Mouse (Mus musculus) hindbrain, embryonic 15.5 days (tissue): Measurements from ENCODE around the gene Ccdc149. TPM values are rescaled to one million over a fixed set of nuclear protein-coding genes. Genes with fewer than 3 reads are reported as not detected.

ENCODE experiments used
- ATAC-seq: fragments of 200-750 bp; cut with Nextera tagmentation; 2 replicates; pipeline ENCODE4 v1.8.0; 2017; ENCODE audit warnings: low read depth, moderate number of reproducible peaks, moderate TSS enrichment; ENCODE audit not compliant: low FRiP score
- H3K27ac ChIP-seq: fragments of 300-500 bp; sonication (generic); replicated peaks from 2 replicates; pipeline ENCODE4 v1.5.1; 2015; ENCODE audit warnings: mild to moderate bottlenecking, inconsistent platforms
- H3K27me3 ChIP-seq: fragments of 300-500 bp; sonication (generic); 2 replicates; pipeline ENCODE4 v1.6.1; 2015; ENCODE audit warnings: control low read depth, inconsistent platforms
- H3K36me3 ChIP-seq: fragments of 300-500 bp; sonication (generic); 2 replicates; pipeline ENCODE4 v1.6.1; 2015; ENCODE audit warnings: control low read depth, inconsistent platforms
- H3K4me1 ChIP-seq: fragments of 300-500 bp; sonication (generic); replicated peaks from 2 replicates; pipeline ENCODE4 v1.6.1; 2015; ENCODE audit warnings: control low read depth, inconsistent platforms
- H3K4me2 ChIP-seq: fragments of 300-500 bp; sonication (generic); 2 replicates; pipeline ENCODE4 v1.6.1; 2015; ENCODE audit warnings: moderate library complexity, mild to moderate bottlenecking, inconsistent platforms
- H3K4me3 ChIP-seq: fragments of 300-500 bp; sonication (generic); 2 replicates; pipeline ENCODE4 v1.5.1; 2015; ENCODE audit warnings: mild to moderate bottlenecking, inconsistent platforms
- H3K9ac ChIP-seq: fragments of 300-500 bp; sonication (generic); 2 replicates; pipeline ENCODE4 v1.6.1; 2015; ENCODE audit warnings: inconsistent platforms
- H3K9me3 ChIP-seq: fragments of 300-500 bp; sonication (generic); 2 replicates; pipeline ENCODE4 v1.6.1; 2016; ENCODE audit warnings: control low read depth, inconsistent platforms
- WGBS: fragments of 180-500 bp; shearing (Covaris S2); methylation state at CpG from one replicate; pipeline ENCODE4 v1.1.7; 2015; 5-methylcytosine and 5-hydroxymethylcytosine counted together
- polyA plus RNA-seq: library from polyadenylated mRNA; unstranded; fragments of >200 nt; fragmentation: Nextera tagmentation; extraction: Ambion mirVana; gene quantifications from 2 replicates; pipeline ENCODE4 v1.2.1, GENCODE M21; 2015

The Ccdc149 gene
- polyA plus RNA-seq, 1 experiment from 2014 or later: 14.3 TPM

DNA sequence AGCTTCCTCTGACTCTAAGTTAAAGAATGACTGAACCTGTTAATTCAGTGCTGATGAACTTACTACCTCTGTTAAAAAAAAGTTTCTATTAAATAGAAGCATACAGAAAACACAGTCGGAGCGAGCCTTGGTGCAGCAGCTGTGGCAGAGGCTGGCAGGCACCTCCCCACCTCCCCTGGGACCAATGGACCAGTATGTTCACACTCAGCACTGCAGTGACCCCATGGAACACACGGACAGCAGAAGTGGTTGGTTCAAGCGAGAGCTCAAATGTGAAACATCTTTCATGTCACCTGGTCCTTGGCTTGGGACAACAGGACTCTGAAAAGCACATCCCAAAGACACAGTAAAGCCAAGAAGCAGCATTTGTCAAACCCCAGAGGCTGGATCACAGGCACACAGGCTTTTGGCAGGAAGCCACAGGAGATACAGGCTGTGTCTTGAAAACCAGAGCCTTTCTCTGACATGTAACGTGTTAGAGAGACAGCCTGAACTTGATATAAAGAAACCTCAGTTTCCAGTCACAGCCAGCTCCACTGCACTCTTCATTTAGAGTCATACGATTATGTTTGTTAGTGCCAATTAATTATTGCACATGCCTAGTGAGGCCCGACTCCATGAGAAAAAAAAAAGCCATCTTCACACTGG lies 62.5 kb downstream of the Ccdc149 start:
- H3K9me3 ChIP-seq: no peaks in the 10 kb centered on the region
- H3K9ac ChIP-seq: no peak overlapping the region
- 51% methylated on average over 7 of the region's 7 CpGs for WGBS
- no peak overlapping the region for H3K4me2 ChIP-seq
- ATAC-seq: no peak
- no peaks in the 10 kb centered on the region for H3K27me3 ChIP-seq
- H3K36me3 ChIP-seq: no peaks in the 10 kb centered on the region
- no peak overlapping the region for H3K4me3 ChIP-seq
- H3K4me1 ChIP-seq: peaks cover 4% of the 10 kb centered on the region
- H3K27ac ChIP-seq: no peak overlapping the region

DNA sequence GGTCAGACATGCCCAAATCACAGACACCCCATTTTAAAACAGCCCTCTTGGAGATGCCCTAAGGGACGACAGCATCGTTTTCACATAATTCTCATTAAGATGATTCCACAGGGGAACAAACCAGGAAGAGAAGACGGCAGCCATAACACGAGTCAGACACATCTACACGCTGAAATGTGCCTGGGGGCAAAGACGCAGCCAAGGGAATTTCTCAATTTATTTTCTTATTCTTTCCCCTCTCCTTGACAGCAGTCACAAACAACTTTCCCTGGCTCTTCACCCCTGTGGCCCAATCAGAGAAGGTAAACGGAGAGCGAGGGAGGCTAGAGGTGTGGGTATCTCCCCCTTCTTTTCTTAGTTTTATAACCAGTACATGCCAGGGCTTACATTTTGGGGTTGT lies 66.9 kb downstream of the Ccdc149 start:
- Histone ChIP-seq H3K36me3 (no peaks in the 10 kb centered on the region), H3K4me2 (no peak overlapping the region), H3K4me3 (no peak overlapping the region), H3K9ac (no peak overlapping the region), H3K9me3 (no peaks in the 10 kb centered on the region), H3K4me1 (peaks cover 4% of the 10 kb centered on the region), H3K27ac (no peak overlapping the region), H3K27me3 (no peaks in the 10 kb centered on the region)
- ATAC-seq: no peak
- 58% methylated on average over 8 of the region's 8 CpGs for WGBS

DNA sequence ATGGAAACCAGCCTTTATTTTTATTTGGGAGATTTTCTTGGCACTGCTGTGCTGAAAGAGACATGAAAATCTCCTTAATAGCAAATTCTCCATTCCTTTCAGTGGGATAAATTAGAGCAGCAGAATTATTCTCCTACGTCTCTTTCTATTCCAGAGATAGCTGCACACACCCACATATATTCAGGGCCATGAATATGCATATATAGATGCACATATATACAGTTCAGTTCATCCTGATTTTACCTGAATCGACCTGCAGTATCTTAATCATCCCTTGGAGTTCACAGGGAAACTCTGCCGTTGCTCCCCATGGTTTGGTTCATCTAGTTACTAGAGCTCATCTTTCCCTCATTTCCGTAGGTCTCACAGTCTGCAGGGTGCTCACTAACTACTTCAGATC lies 77.6 kb downstream of the Ccdc149 start:
- no peak for ATAC-seq
- Histone ChIP-seq H3K9me3 (no peaks in the 10 kb centered on the region), H3K27me3 (no peaks in the 10 kb centered on the region), H3K9ac (no peak overlapping the region), H3K4me3 (no peak overlapping the region), H3K36me3 (peaks cover 3% of the 10 kb centered on the region; the same call in 1 of the 2 replicates), H3K27ac (no peak overlapping the region), H3K4me2 (no peak overlapping the region), H3K4me1 (0 out of 2 replicates have a peak, but pooled peaks cover 4% of the 10 kb centered on the region)
- WGBS: 90% methylated on average over 4 of the region's 4 CpGs

DNA sequence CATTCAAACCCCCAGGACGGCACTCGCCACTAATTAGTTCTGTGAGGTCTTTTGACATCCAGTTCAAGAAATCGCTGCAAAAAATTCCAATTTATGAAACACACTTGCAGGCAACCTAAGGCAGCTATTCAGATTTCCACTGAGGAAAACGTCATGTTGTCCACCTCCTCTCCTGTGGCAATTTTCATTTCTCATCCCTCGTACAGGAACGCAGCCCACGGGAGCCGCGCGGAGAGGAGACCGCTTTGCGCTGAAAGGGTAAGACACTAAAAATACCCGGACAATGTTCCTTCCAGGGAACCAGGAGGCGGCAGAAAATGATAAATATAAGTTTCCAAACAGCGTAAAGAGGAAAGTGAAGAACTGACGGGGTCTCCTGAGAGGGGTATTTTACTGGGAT lies 79.8 kb downstream of the Ccdc149 start:
- Histone ChIP-seq H3K27me3 (no peaks in the 10 kb centered on the region), H3K9ac (no peak overlapping the region), H3K36me3 (peaks cover 3% of the 10 kb centered on the region; the same call in 1 of the 2 replicates), H3K27ac (no peak overlapping the region), H3K4me2 (no peak overlapping the region), H3K4me1 (0 out of 2 replicates have a peak, but pooled peaks cover 4% of the 10 kb centered on the region), H3K9me3 (no peaks in the 10 kb centered on the region), H3K4me3 (no peak overlapping the region)
- WGBS: 69% methylated on average over 16 of the region's 16 CpGs
- no peak for ATAC-seq

DNA sequence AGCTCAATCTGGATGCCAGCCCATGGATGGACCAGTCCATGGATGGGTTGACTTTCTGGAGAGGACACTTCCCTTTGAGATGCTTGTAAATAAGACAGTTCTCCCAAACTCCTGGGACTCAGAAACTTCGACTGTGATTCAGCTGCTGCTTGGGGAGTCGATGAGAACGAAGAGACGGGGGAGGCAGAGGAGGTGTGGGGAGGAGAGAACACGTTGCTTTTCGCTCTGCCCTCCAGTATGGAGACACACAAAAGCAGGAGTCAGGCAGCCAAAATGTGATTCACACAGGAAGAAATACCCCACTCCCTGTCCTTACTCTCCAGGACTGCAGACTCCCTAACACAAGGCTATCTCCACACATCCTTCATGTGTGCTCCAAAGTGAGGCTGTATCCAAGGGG lies 80.9 kb downstream of the Ccdc149 start:
- H3K27me3 ChIP-seq: no peaks in the 10 kb centered on the region
- no peak overlapping the region for H3K27ac ChIP-seq
- no peak overlapping the region for H3K9ac ChIP-seq
- peaks cover 3% of the 10 kb centered on the region; the same call in 1 of the 2 replicates for H3K36me3 ChIP-seq
- H3K4me1 ChIP-seq: 0 out of 2 replicates have a peak, but pooled peaks cover 4% of the 10 kb centered on the region
- H3K4me2 ChIP-seq: no peak overlapping the region
- WGBS: 93% methylated on average over 6 of the region's 6 CpGs
- H3K9me3 ChIP-seq: no peaks in the 10 kb centered on the region
- no peak overlapping the region for H3K4me3 ChIP-seq
- 0 out of 2 replicates have a peak, but pooled peaks have one; percentile 3 for ATAC-seq

DNA sequence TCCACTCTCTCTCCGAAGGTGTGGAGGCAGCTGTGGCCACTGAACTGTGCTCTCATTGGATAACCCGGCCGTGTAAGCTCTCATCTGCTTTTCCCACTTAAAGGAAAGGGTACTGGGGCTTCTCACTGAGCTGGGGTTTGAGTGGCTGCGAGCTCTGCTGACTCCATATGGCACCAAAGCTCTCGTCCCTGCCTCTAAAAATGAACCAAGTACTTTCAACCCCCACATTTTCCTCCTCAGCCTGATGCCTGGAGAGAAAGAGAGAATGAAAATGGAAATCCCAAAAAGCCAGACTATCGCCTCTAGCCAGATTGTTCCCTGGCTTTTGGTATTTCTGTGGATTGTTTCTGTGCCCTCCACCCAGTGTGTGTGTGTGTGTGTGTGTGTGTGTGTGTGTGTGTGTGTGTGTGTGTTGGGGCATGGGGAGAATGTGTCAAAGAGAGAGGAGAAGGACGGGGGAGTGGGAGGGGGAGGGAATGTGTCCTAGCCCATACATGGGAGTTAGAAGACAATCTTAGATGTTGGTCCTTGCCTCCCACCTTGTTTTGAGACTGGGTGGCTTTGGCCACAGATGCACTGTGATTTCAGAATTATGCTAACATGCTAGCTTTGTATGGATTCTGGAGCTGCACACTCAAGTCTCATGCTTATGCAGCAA lies 83.1 kb downstream of the Ccdc149 start:
- Histone ChIP-seq H3K9me3 (no peaks in the 10 kb centered on the region), H3K9ac (no peak overlapping the region), H3K27me3 (no peaks in the 10 kb centered on the region), H3K4me2 (no peak overlapping the region), H3K4me3 (no peak overlapping the region), H3K36me3 (peaks cover 3% of the 10 kb centered on the region; the same call in 1 of the 2 replicates), H3K4me1 (0 out of 2 replicates have a peak, but pooled peaks cover 4% of the 10 kb centered on the region), H3K27ac (no peak overlapping the region)
- 71% methylated on average over 7 of the region's 7 CpGs for WGBS
- 0 out of 2 replicates have a peak, but pooled peaks have one; percentile 15 for ATAC-seq

DNA sequence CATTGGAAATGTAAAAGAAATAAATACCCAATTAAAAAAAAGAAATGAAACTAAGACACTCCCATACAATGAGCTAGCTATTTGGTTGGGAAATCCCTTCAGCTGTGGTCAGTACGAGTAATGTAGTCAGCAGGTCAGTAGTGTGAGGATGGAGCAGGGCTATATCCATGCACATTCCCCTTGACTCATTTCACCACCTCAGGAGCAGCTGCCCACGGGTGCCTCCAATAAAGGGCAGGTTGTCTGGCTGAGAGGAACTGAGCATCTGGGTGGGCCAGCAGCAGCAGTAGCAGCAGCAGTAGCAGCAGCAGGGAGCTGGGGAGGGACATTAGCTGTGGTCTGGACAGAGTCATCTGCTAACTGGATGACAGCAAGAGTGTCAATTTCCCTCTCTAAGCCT lies 85.3 kb downstream of the Ccdc149 start:
- no peak overlapping the region for H3K4me2 ChIP-seq
- ATAC-seq: no peak
- H3K27ac ChIP-seq: no peak overlapping the region
- H3K36me3 ChIP-seq: peaks cover 3% of the 10 kb centered on the region; the same call in 1 of the 2 replicates
- H3K4me1 ChIP-seq: no peaks in the 10 kb centered on the region
- H3K9ac ChIP-seq: no peak overlapping the region
- no peaks in the 10 kb centered on the region for H3K9me3 ChIP-seq
- 91% methylated on average over 2 of the region's 2 CpGs for WGBS
- H3K27me3 ChIP-seq: no peaks in the 10 kb centered on the region
- H3K4me3 ChIP-seq: no peak overlapping the region

DNA sequence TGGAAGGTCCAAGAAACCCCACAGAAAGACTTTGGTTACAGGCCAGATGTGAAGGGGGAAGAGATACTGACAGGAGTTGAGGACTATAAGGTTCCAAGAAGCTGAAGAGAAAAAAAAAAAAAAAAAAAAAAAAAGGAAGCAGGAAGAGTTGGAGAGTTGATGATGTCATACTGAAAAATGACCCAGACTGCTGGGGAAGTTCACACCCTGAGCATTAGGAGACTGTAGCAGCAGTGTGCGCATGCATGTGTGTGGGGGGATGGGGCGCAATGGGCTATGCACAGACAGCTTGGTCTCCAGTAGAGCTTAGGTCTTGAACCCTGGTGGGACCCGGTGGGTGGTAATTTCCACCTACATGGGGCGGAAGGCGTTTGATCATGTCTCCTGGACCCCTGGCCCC lies 87.6 kb downstream of the Ccdc149 start:
- Histone ChIP-seq H3K9me3 (no peaks in the 10 kb centered on the region), H3K36me3 (no peaks in the 10 kb centered on the region), H3K9ac (no peak overlapping the region), H3K27me3 (no peaks in the 10 kb centered on the region), H3K4me1 (no peaks in the 10 kb centered on the region), H3K4me3 (no peak overlapping the region), H3K27ac (no peak overlapping the region), H3K4me2 (no peak overlapping the region)
- WGBS: 93% methylated on average over 5 of the region's 5 CpGs
- ATAC-seq: no peak

DNA sequence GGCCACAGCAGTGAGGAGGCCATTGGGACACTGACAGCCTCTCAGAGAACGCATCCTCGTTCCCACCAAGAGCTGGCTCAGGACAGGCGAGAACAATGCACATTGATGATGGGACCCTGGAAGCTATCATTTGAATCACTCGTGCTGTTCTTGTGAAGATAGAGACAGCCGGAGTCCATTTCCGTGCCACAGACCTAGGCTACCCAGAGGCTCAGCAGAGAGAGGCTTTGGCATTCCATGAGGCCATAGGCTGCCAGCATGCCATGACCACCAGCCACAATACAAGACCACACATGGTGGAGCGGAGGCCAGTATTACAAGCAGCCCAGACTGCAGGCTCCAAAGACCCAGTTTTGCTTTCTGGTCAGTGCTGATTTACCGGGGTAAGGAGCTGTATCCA lies 88.5 kb downstream of the Ccdc149 start:
- H3K27ac ChIP-seq: no peak overlapping the region
- H3K4me2 ChIP-seq: no peak overlapping the region
- H3K9ac ChIP-seq: no peak overlapping the region
- no peaks in the 10 kb centered on the region for H3K4me1 ChIP-seq
- no peak for ATAC-seq
- H3K27me3 ChIP-seq: no peaks in the 10 kb centered on the region
- no peaks in the 10 kb centered on the region for H3K9me3 ChIP-seq
- H3K36me3 ChIP-seq: no peaks in the 10 kb centered on the region
- H3K4me3 ChIP-seq: no peak overlapping the region
- 45% methylated on average over 8 of the region's 8 CpGs for WGBS

DNA sequence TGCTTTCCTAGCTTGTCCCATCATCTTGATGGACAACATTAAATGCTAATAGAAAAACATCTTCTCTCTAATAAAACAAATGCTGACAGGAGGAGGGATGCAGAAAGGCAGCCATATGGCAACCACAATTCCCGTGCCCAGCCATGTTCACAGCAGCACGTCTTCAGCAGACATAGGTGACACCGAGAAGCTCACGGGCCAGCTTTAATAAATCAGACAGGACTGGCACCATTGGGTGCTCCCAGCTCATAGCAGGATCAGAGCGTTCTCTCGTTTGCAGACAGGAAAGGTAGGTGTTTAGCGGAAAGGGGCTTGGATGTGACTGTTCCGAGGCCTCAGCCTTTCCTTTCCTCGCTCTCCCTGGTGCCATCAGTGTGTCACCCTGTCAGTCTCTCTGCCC lies 95.5 kb downstream of the Ccdc149 start:
- ATAC-seq: no peak
- 76% methylated on average over 9 of the region's 9 CpGs for WGBS
- H3K9me3 ChIP-seq: no peaks in the 10 kb centered on the region
- no peak overlapping the region for H3K9ac ChIP-seq
- H3K36me3 ChIP-seq: no peaks in the 10 kb centered on the region
- H3K4me3 ChIP-seq: no peak overlapping the region
- no peaks in the 10 kb centered on the region for H3K27me3 ChIP-seq
- H3K27ac ChIP-seq: no peak overlapping the region
- H3K4me1 ChIP-seq: no peaks in the 10 kb centered on the region
- no peak overlapping the region for H3K4me2 ChIP-seq

DNA sequence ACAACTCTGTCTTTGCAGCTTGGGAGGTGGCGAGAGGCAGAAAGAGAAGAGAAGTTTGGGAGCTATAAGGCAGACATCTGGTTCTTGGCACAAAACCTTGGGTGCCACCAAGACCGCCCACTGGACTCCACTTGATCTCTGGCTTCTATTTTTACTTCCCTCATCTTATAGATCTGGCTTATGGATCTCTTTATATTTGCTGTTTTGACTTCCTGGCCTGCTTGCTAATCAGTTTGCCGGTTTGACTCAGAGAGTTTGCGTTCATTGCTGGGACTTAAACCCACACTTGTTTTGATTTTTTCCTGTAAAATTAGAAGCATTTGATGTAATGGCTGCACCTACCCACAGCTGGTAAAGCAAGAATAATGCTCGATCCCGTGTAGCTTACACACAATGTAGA lies 100.4 kb downstream of the Ccdc149 start:
- no peaks in the 10 kb centered on the region for H3K9me3 ChIP-seq
- H3K27ac ChIP-seq: no peak overlapping the region
- H3K4me3 ChIP-seq: no peak overlapping the region
- H3K9ac ChIP-seq: no peak overlapping the region
- 90% methylated on average over 6 of the region's 6 CpGs for WGBS
- no peak for ATAC-seq
- H3K36me3 ChIP-seq: no peaks in the 10 kb centered on the region
- H3K4me2 ChIP-seq: no peak overlapping the region
- peaks cover 6% of the 10 kb centered on the region; the same call in 1 of the 2 replicates for H3K4me1 ChIP-seq
- H3K27me3 ChIP-seq: no peaks in the 10 kb centered on the region
